Mouse (Mus musculus): Measurements from ENCODE around the gene 1810049J17Rik. TPM values are rescaled to one million over a fixed set of nuclear protein-coding genes. Genes with fewer than 3 reads are reported as not detected.

1810049J17Rik gene
- polyA plus RNA-seq, 1 experiment from 2014 or later: 2.1 TPM

DNA sequence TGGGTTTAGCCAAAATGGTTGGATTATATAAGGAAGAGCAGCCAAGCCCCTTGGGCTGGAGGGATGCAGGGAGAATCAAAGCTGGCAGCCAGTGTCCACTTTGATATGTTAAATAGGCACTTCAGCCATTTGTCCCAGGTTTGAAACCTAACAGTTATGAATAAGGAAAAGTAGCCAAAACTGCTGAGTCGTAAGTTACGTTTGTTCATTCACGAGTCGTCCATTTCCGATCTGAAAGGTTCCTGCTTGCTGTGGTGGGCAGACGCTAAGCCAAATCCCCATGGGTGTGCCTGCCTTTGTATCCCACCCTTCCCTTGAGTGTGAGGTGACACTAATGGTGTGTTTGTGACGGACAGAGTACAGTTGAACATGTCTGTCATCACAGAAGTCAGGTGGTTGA is 10.2 kb downstream of the 1810049J17Rik start:
- ATAC-seq (ENCODE audit: low read depth): no peak
- Histone ChIP-seq H3K27me3 (replicated peaks; ENCODE audit: control insufficient read depth, insufficient read depth, low read length) (no peaks in the 10 kb centered on the region), H3K9ac (ENCODE audit: low read depth, low read length) (no peak overlapping the region), H3K36me3 (ENCODE audit: control insufficient read depth, insufficient read depth, low read length) (no peaks in the 10 kb centered on the region), H3K27ac (replicated peaks; ENCODE audit: low read depth, low read length) (no peak overlapping the region), H3K4me1 (ENCODE audit: control insufficient read depth, insufficient read depth, low read length) (no peaks in the 10 kb centered on the region; the same call in 1 of the 2 replicates), H3K4me2 (ENCODE audit: low read depth, low read length) (no peak overlapping the region), H3K9me3 (ENCODE audit: control insufficient read depth, low read length) (no peaks in the 10 kb centered on the region), H3K4me3 (ENCODE audit: low read depth, low read length) (no peak overlapping the region)
- DNase-seq (ENCODE audit: low spot score): no peak
- WGBS: 91% methylated on average over 7 of the region's 7 CpGs

DNA sequence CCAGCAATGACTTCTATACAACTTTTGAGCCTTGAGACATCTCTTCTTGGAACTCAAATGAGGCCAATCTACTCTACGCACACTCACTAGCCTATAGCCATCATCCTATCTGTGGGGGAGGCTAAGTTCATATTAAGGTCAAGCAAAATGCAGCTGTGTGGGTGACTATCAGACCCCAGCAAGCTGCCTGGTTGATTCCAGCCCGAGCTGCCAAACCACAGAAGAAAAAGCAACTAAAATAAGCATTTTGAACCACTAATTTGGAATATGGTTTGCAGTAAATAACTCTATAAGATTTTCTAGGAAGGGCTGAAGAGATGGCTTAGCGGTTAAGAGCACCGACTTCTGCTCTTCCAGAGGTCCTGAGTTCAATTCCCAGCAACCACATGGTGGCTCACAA is 11.0 kb downstream of the 1810049J17Rik start:
- Histone ChIP-seq H3K4me2 (ENCODE audit: low read depth, low read length) (no peak overlapping the region), H3K9ac (ENCODE audit: low read depth, low read length) (no peak overlapping the region), H3K9me3 (ENCODE audit: control insufficient read depth, low read length) (no peaks in the 10 kb centered on the region), H3K4me3 (ENCODE audit: low read depth, low read length) (no peak overlapping the region), H3K4me1 (ENCODE audit: control insufficient read depth, insufficient read depth, low read length) (no peaks in the 10 kb centered on the region; the same call in 1 of the 2 replicates), H3K27me3 (replicated peaks; ENCODE audit: control insufficient read depth, insufficient read depth, low read length) (no peaks in the 10 kb centered on the region), H3K36me3 (ENCODE audit: control insufficient read depth, insufficient read depth, low read length) (no peaks in the 10 kb centered on the region), H3K27ac (replicated peaks; ENCODE audit: low read depth, low read length) (no peak overlapping the region)
- 80% methylated on average over 4 of the region's 4 CpGs for WGBS
- DNase-seq (ENCODE audit: low spot score) (peak; percentile 66), ATAC-seq (ENCODE audit: low read depth) (no peak)

- H3K4me3 ChIP-seq (ENCODE audit: low read depth, low read length): no peak overlapping the region
- no peaks in the 10 kb centered on the region for H3K9me3 ChIP-seq (ENCODE audit: control insufficient read depth, low read length)
- no peaks in the 10 kb centered on the region for H3K36me3 ChIP-seq (ENCODE audit: control insufficient read depth, insufficient read depth, low read length)
- ATAC-seq (ENCODE audit: low read depth) (no peak), DNase-seq (ENCODE audit: low spot score) (no peak)
- no peak overlapping the region for H3K27ac ChIP-seq (replicated peaks; ENCODE audit: low read depth, low read length)
- no peaks in the 10 kb centered on the region for H3K27me3 ChIP-seq (replicated peaks; ENCODE audit: control insufficient read depth, insufficient read depth, low read length)
- H3K4me1 ChIP-seq (ENCODE audit: control insufficient read depth, insufficient read depth, low read length): no peaks in the 10 kb centered on the region; the same call in 1 of the 2 replicates
- H3K4me2 ChIP-seq (ENCODE audit: low read depth, low read length): no peak overlapping the region
- no peak overlapping the region for H3K9ac ChIP-seq (ENCODE audit: low read depth, low read length)
- WGBS: 85% methylated on average over 5 of the region's 5 CpGs
Observed at GRCm38 (mm10) chr15:12308539-12308938, 13.2 kb downstream of the 1810049J17Rik start.

GRCm38 (mm10) chr15:12307114-12307513 is 14.6 kb downstream of the 1810049J17Rik start:
- Histone ChIP-seq H3K9me3 (ENCODE audit: control insufficient read depth, low read length) (no peaks in the 10 kb centered on the region), H3K27me3 (replicated peaks; ENCODE audit: control insufficient read depth, insufficient read depth, low read length) (no peaks in the 10 kb centered on the region), H3K4me2 (ENCODE audit: low read depth, low read length) (no peak overlapping the region), H3K9ac (ENCODE audit: low read depth, low read length) (no peak overlapping the region), H3K4me3 (ENCODE audit: low read depth, low read length) (no peak overlapping the region), H3K4me1 (ENCODE audit: control insufficient read depth, insufficient read depth, low read length) (no peaks in the 10 kb centered on the region; the same call in 1 of the 2 replicates), H3K27ac (replicated peaks; ENCODE audit: low read depth, low read length) (no peak overlapping the region), H3K36me3 (ENCODE audit: control insufficient read depth, insufficient read depth, low read length) (no peaks in the 10 kb centered on the region)
- ATAC-seq (ENCODE audit: low read depth) (no peak), DNase-seq (ENCODE audit: low spot score) (no peak)
- WGBS: 60% methylated on average over 4 of the region's 4 CpGs

DNA sequence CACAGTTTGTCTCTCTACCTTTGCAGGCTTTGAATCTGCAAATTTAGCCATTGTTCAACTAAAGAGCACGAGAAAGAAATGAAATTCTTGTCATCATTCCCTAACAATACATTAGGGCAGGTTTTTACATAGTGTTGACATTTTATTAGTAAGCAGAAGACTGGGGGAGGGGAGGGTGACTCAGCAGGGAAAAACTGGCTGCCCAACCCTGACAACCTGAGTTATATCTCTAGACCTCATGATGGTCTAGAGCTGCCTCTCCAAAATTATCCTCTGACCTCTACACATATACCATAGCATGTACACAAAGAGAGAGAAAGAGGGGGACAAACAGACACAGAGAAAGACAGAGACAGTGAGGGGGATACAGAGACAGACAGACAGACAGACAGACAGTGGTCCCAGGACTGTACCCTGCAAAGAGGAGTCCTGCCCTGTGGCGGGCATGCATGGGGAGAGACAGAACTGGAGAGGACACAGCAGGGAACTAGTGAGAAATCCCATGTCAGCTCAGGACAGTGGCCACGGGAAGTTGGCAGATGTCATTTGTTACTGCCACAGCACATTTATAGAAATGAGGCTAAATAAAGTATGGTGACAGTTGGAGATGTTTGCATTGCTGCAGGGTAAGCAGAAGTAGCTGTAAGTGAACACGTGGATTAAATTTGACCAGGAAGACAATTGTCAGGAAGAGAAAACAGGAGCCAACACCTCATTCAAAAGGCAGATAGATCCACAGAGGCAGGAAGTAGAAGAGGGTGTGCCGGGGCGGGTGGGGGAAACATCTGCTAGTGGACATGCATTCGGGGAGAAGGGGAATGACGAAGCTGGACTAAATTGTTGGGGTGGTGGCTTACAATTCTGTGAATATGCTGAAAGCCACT is 15.3 kb downstream of the 1810049J17Rik start:
- H3K36me3 ChIP-seq (ENCODE audit: control insufficient read depth, insufficient read depth, low read length): no peaks in the 10 kb centered on the region
- no peak overlapping the region for H3K4me3 ChIP-seq (ENCODE audit: low read depth, low read length)
- no peaks in the 10 kb centered on the region for H3K9me3 ChIP-seq (ENCODE audit: control insufficient read depth, low read length)
- H3K9ac ChIP-seq (ENCODE audit: low read depth, low read length): no peak overlapping the region
- ATAC-seq (ENCODE audit: low read depth) (no peak), DNase-seq (ENCODE audit: low spot score) (no peak)
- no peak overlapping the region for H3K4me2 ChIP-seq (ENCODE audit: low read depth, low read length)
- no peak overlapping the region for H3K27ac ChIP-seq (replicated peaks; ENCODE audit: low read depth, low read length)
- no peaks in the 10 kb centered on the region; the same call in 1 of the 2 replicates for H3K4me1 ChIP-seq (ENCODE audit: control insufficient read depth, insufficient read depth, low read length)
- no peaks in the 10 kb centered on the region for H3K27me3 ChIP-seq (replicated peaks; ENCODE audit: control insufficient read depth, insufficient read depth, low read length)
- 51% methylated on average over 8 of the region's 8 CpGs for WGBS

DNA sequence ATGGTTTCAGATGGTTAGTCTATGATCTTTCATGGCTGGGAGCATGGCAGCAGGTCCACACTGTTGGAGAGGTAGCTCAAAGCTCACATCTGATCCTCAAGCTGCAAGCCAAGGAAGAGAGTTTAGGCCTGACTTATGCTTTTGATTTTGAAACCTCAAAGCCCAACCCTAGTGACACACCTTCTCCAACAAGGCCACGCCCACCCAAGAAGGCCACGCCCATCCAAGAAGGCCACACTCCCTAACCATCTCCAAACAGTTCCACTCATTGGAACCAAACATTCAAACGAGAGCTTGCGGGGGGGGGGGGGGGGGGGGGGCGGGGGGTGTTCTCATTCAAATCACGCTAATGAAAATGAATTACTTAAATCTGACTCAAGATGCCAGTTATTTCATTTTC is 19.9 kb downstream of the 1810049J17Rik start:
- WGBS: 95% methylated on average over 4 of the region's 6 CpGs
- H3K27me3 ChIP-seq (replicated peaks; ENCODE audit: control insufficient read depth, insufficient read depth, low read length): no peaks in the 10 kb centered on the region
- H3K4me1 ChIP-seq (ENCODE audit: control insufficient read depth, insufficient read depth, low read length): no peaks in the 10 kb centered on the region; the same call in 1 of the 2 replicates
- ATAC-seq (ENCODE audit: low read depth) (no peak), DNase-seq (ENCODE audit: low spot score) (no peak)
- H3K9ac ChIP-seq (ENCODE audit: low read depth, low read length): no peak overlapping the region
- no peaks in the 10 kb centered on the region for H3K36me3 ChIP-seq (ENCODE audit: control insufficient read depth, insufficient read depth, low read length)
- no peak overlapping the region for H3K27ac ChIP-seq (replicated peaks; ENCODE audit: low read depth, low read length)
- H3K9me3 ChIP-seq (ENCODE audit: control insufficient read depth, low read length): no peaks in the 10 kb centered on the region
- no peak overlapping the region for H3K4me3 ChIP-seq (ENCODE audit: low read depth, low read length)
- H3K4me2 ChIP-seq (ENCODE audit: low read depth, low read length): no peak overlapping the region

DNA sequence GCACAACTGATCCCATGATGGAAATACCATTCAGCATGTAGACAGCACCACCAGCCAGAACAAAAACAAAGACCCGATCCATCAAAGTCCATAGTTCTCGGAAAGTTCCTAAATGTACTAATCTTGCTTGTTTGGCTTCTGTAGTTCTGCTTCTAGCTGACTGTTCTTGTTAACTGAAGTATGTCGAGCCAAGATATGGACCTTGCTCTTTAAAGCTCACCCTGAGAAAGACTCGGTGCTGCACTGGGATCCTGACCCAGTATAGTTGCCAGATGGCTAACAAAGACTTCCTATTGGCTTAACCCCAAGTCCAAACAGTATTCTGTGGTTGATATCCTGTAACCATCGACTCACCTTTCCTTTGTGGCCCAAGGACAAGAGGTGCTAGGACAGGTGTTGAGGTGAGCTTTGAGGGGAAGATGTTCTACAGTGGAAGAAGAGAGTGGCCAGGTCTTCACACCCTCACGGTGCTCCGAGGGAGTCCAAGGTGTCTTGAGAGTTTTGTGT is 23.4 kb downstream of the 1810049J17Rik start:
- Histone ChIP-seq H3K27ac (replicated peaks; ENCODE audit: low read depth, low read length) (no peak overlapping the region), H3K4me2 (ENCODE audit: low read depth, low read length) (no peak overlapping the region), H3K4me1 (ENCODE audit: control insufficient read depth, insufficient read depth, low read length) (no peaks in the 10 kb centered on the region), H3K36me3 (ENCODE audit: control insufficient read depth, insufficient read depth, low read length) (no peaks in the 10 kb centered on the region), H3K9ac (ENCODE audit: low read depth, low read length) (no peak overlapping the region), H3K4me3 (ENCODE audit: low read depth, low read length) (no peak overlapping the region), H3K9me3 (ENCODE audit: control insufficient read depth, low read length) (no peaks in the 10 kb centered on the region), H3K27me3 (replicated peaks; ENCODE audit: control insufficient read depth, insufficient read depth, low read length) (no peaks in the 10 kb centered on the region)
- ATAC-seq (ENCODE audit: low read depth) (no peak), DNase-seq (ENCODE audit: low spot score) (no peak)
- WGBS: 82% methylated on average over 7 of the region's 7 CpGs

GRCm38 (mm10) chr15:12296228-12296627 is 25.5 kb downstream of the 1810049J17Rik start:
- Histone ChIP-seq H3K4me2 (ENCODE audit: low read depth, low read length) (no peak overlapping the region), H3K27ac (replicated peaks; ENCODE audit: low read depth, low read length) (no peak overlapping the region), H3K9me3 (ENCODE audit: control insufficient read depth, low read length) (no peaks in the 10 kb centered on the region), H3K4me1 (ENCODE audit: control insufficient read depth, insufficient read depth, low read length) (no peaks in the 10 kb centered on the region), H3K9ac (ENCODE audit: low read depth, low read length) (no peak overlapping the region), H3K36me3 (ENCODE audit: control insufficient read depth, insufficient read depth, low read length) (no peaks in the 10 kb centered on the region), H3K27me3 (replicated peaks; ENCODE audit: control insufficient read depth, insufficient read depth, low read length) (no peaks in the 10 kb centered on the region), H3K4me3 (ENCODE audit: low read depth, low read length) (no peak overlapping the region)
- 46% methylated on average over 2 of the region's 2 CpGs for WGBS
- ATAC-seq (ENCODE audit: low read depth): no peak
- no peak for DNase-seq (ENCODE audit: low spot score)

DNA sequence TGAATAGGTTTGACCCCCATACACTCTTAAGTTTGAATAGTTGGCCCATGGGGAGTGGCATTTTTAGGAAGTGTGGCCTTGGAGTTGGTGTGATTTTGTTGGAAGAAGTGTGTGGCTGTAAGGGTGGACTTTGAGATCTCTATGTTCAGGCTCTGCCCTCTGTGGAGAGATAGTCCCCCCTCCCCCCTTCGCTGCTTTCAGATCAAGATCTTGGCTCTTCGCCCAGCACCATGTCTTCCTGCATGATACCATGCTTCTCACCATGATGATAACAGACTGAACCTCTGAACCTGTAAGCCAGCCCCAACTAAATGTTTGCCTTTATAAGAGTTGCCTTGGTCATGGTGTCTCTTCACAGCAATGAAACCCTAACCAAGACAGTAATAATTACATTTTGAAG is 29.9 kb downstream of the 1810049J17Rik start:
- Histone ChIP-seq H3K4me2 (ENCODE audit: low read depth, low read length) (no peak overlapping the region), H3K9ac (ENCODE audit: low read depth, low read length) (no peak overlapping the region), H3K9me3 (ENCODE audit: control insufficient read depth, low read length) (no peaks in the 10 kb centered on the region), H3K27me3 (replicated peaks; ENCODE audit: control insufficient read depth, insufficient read depth, low read length) (no peaks in the 10 kb centered on the region), H3K36me3 (ENCODE audit: control insufficient read depth, insufficient read depth, low read length) (no peaks in the 10 kb centered on the region), H3K4me3 (ENCODE audit: low read depth, low read length) (no peak overlapping the region), H3K4me1 (ENCODE audit: control insufficient read depth, insufficient read depth, low read length) (no peaks in the 10 kb centered on the region), H3K27ac (replicated peaks; ENCODE audit: low read depth, low read length) (no peak overlapping the region)
- 85% methylated on average over 2 of the region's 2 CpGs for WGBS
- no peak for DNase-seq (ENCODE audit: low spot score)
- ATAC-seq (ENCODE audit: low read depth): no peak
